Mouse (Mus musculus) lung, embryonic 16.5 days (tissue): Measurements from ENCODE around the gene Fam43a. TPM values are rescaled to one million over a fixed set of nuclear protein-coding genes. Genes with fewer than 3 reads are reported as not detected.
A peak's percentile ranks its signal among the peaks of the same experiment; 100 is the strongest.

ENCODE experiments used
- ATAC-seq: fragments of 200-750 bp; cut with Nextera tagmentation; 2 replicates; pipeline ENCODE4 v1.8.0; 2017; ENCODE audit warnings: low read depth, mild to moderate bottlenecking, moderate library complexity
- H3K27ac ChIP-seq: fragments of 300-500 bp; sonication (generic); 2 replicates; pipeline ENCODE4 v1.5.1; 2014; ENCODE audit warnings: mild to moderate bottlenecking, control low read depth, low read length
- H3K27me3 ChIP-seq: fragments of 300-500 bp; sonication (generic); 2 replicates; pipeline ENCODE4 v1.6.1; 2014; ENCODE audit warnings: low read depth, low read length, mixed read lengths; ENCODE audit not compliant: control insufficient read depth, insufficient read depth
- H3K36me3 ChIP-seq: fragments of 300-500 bp; sonication (generic); 2 replicates; pipeline ENCODE4 v1.6.1; 2014; ENCODE audit warnings: low read length; ENCODE audit not compliant: control insufficient read depth, insufficient read depth
- H3K4me1 ChIP-seq: fragments of 300-500 bp; sonication (generic); replicated peaks from 2 replicates; pipeline ENCODE4 v1.6.1; 2014; ENCODE audit warnings: low read length, mixed read lengths; ENCODE audit not compliant: control insufficient read depth, insufficient read depth
- H3K4me2 ChIP-seq: fragments of 300-500 bp; sonication (generic); 2 replicates; pipeline ENCODE4 v1.6.1; 2014; ENCODE audit warnings: low read depth, low read length, control low read depth
- H3K4me3 ChIP-seq: fragments of 300-500 bp; sonication (generic); 2 replicates; pipeline ENCODE4 v1.5.1; 2014; ENCODE audit warnings: mild to moderate bottlenecking, low read length, control low read depth
- H3K9ac ChIP-seq: fragments of 300-500 bp; sonication (generic); 2 replicates; pipeline ENCODE4 v1.6.1; 2014; ENCODE audit warnings: low read length, control low read depth
- H3K9me3 ChIP-seq: fragments of 300-500 bp; sonication (generic); 2 replicates; pipeline ENCODE4 v1.6.1; 2016; ENCODE audit warnings: low read length; ENCODE audit not compliant: control insufficient read depth
- WGBS: fragments of 180-500 bp; shearing (Covaris S2); extraction: QIAGEN DNeasy Blood & Tissue Kit; methylation state at CpG from one replicate; pipeline ENCODE4 v1.1.7; 2014; 5-methylcytosine and 5-hydroxymethylcytosine counted together
- polyA plus RNA-seq: library from polyadenylated mRNA; unstranded; fragments of >200 nt; fragmentation: Nextera tagmentation; extraction: Ambion mirVana; gene quantifications from 2 replicates; pipeline ENCODE4 v1.2.1, GENCODE M21; 2015

Fam43a gene
- polyA plus RNA-seq, 1 experiment from 2014 or later: 24.3 TPM

DNA sequence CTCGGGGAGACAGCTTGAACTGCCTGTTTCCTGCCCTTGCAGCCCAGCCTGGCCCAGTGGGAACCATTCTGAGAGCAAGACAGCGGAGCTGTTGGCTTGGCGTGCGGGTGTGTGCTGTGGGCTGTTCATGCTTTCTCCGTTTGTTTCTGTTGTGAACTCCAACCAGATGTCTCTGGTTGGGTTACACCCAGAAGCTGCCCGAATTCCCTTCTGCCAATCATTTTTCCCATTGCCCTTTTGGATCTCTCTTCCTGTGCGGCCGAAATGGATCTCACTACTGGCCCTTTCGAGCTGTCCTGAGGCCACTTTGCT, 4.0 kb downstream of the Fam43a start:
- H3K4me1 ChIP-seq: peaks cover 41% of the 10 kb centered on the region
- no peaks in the 10 kb centered on the region for H3K27me3 ChIP-seq
- ATAC-seq: no peak
- peak overlapping the region; percentile 24; the same call in 1 of the 2 replicates for H3K9ac ChIP-seq
- H3K4me2 ChIP-seq: peak overlapping the region; percentile 92
- no peaks in the 10 kb centered on the region for H3K9me3 ChIP-seq
- peak overlapping the region; percentile 8 for H3K4me3 ChIP-seq
- H3K36me3 ChIP-seq: no peaks in the 10 kb centered on the region
- WGBS: 47% methylated on average over 9 of the region's 9 CpGs
- peak overlapping the region; percentile 57 for H3K27ac ChIP-seq

DNA sequence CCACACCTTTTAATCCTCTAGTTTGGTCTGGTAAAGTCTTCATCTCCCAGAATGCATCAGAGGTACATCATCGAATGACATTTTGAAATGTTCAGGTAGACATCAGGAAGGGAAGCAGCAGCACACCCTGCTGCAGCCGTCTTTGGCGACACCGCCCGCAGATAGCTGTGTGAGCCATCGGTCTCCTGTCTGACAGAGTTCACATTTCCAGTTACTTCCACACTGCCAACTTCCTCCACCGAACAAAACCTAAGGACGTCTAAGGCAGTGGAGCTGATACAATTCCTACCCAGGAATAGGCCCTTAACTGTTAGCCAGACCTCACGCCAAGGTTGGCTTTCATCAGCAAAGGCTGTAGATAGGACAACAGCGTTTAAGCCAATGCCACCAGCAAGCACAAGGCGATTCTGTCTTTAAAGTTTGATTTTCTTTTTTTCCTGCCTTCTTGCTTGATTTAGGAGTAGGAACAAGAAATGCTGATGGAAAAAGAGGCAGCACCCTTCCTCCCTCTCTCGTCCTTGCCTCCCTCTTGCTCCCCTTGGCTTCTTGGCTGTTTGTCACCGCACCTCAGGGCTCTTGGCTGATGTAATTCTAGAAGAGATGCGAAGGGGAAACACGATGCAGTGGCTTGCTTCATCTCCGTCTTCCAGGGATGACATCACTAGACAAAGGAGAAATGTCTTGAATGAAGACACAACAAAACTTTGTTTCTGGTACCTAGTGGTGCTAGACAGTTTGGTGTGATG, 4.7 kb downstream of the Fam43a start:
- Histone ChIP-seq H3K4me2 (no peak overlapping the region), H3K4me1 (peaks cover 41% of the 10 kb centered on the region), H3K27ac (peak overlapping the region; percentile 32), H3K9ac (no peak overlapping the region), H3K4me3 (no peak overlapping the region), H3K36me3 (no peaks in the 10 kb centered on the region), H3K27me3 (no peaks in the 10 kb centered on the region), H3K9me3 (no peaks in the 10 kb centered on the region)
- 66% methylated on average over 16 of the region's 16 CpGs for WGBS
- no peak for ATAC-seq

DNA sequence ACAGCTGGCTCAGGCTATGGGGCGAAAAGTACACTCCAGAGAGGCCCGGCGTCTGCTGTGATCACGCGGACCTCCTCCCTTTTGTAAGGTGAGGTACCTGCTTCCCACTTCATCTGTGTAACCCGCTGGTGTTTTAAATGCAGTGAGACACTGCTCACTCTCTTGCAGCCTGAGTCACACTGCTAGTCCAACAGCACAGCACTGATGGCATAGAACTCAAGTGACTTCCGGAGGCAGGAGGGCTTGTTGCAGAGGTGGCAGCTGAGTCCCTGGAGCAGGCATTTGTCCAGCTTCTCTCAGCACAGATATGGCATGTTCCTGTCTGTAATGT, 5.2 kb downstream of the Fam43a start:
- Histone ChIP-seq H3K27ac (peak overlapping the region; percentile 32; the same call in 1 of the 2 replicates), H3K27me3 (no peaks in the 10 kb centered on the region), H3K9me3 (no peaks in the 10 kb centered on the region), H3K36me3 (no peaks in the 10 kb centered on the region), H3K4me1 (peaks cover 41% of the 10 kb centered on the region), H3K4me2 (no peak overlapping the region), H3K9ac (no peak overlapping the region), H3K4me3 (no peak overlapping the region)
- 40% methylated on average over 7 of the region's 7 CpGs for WGBS
- no peak for ATAC-seq

DNA sequence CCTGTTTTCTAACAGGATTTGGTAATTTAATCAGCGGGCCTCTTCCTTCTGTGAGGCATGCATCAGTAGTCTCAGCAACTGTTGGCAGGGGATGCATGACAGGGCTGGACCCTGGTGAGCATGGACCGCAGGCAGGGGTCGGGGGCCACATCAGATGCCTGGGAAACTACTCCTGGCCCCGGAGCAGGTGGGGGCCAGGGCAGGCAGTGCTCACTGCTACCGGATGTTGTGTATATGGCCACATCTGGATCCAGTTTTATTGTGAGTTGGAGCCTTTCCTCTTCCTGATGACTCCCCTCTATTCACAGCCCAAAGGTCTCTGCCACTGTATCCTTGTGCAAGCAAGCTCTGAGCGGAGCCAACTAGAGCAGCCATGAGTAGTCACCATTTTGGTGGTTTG, 6.0 kb downstream of the Fam43a start:
- Histone ChIP-seq H3K27me3 (no peaks in the 10 kb centered on the region), H3K9ac (no peak overlapping the region), H3K4me1 (peaks cover 41% of the 10 kb centered on the region), H3K4me3 (no peak overlapping the region), H3K9me3 (no peaks in the 10 kb centered on the region), H3K27ac (no peak overlapping the region), H3K36me3 (no peaks in the 10 kb centered on the region), H3K4me2 (no peak overlapping the region)
- WGBS: 52% methylated on average over 6 of the region's 6 CpGs
- ATAC-seq: no peak

DNA sequence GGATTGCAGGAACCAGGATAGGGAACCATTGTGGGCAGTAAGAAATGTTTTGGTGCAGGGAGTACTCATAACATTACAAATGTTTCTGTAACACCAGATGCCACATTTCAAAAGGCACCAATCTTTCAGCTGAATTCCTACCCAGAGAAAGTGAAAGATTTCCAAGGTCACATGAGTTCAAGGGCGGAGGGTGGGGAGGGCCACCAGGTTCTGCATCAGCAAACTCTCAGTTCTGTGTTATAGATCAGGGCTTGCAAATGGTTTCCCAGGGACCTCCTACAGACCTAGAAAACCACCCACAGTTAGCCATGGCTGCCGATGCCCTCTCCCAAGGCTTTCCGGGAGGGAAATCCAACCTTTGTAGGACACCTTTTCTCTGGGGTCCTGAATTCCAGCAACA, 8.3 kb downstream of the Fam43a start:
- H3K4me1 ChIP-seq: peaks cover 23% of the 10 kb centered on the region
- no peak overlapping the region for H3K27ac ChIP-seq
- ATAC-seq: no peak
- no peak overlapping the region for H3K4me2 ChIP-seq
- H3K9me3 ChIP-seq: no peaks in the 10 kb centered on the region
- WGBS: 75% methylated on average over 3 of the region's 3 CpGs
- no peak overlapping the region for H3K4me3 ChIP-seq
- H3K27me3 ChIP-seq: no peaks in the 10 kb centered on the region
- no peak overlapping the region for H3K9ac ChIP-seq
- no peaks in the 10 kb centered on the region for H3K36me3 ChIP-seq

DNA sequence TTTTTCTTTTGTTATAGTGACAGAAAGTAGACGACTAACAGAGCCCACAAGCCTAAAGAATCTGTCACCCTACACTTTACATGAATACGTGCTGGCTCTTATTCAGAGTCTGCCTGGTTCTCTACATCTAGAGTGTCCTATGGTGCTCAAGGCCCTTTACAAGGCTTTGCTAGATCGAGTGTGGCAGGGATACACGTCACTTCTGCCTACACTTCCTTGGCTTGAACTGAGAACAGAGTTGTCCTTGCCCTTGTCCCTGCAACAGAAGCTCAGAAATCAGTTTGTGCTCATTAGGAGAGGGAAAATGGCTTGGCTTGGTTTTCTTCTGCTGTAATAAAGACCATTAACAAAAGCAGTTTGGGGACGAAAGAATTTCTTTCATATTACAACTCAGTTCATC, 11.8 kb downstream of the Fam43a start:
- Histone ChIP-seq H3K27ac (no peak overlapping the region), H3K36me3 (no peaks in the 10 kb centered on the region), H3K4me3 (no peak overlapping the region), H3K4me1 (no peaks in the 10 kb centered on the region), H3K9me3 (no peaks in the 10 kb centered on the region), H3K4me2 (no peak overlapping the region), H3K27me3 (no peaks in the 10 kb centered on the region), H3K9ac (no peak overlapping the region)
- WGBS: 66% methylated on average over 5 of the region's 5 CpGs
- no peak for ATAC-seq

DNA sequence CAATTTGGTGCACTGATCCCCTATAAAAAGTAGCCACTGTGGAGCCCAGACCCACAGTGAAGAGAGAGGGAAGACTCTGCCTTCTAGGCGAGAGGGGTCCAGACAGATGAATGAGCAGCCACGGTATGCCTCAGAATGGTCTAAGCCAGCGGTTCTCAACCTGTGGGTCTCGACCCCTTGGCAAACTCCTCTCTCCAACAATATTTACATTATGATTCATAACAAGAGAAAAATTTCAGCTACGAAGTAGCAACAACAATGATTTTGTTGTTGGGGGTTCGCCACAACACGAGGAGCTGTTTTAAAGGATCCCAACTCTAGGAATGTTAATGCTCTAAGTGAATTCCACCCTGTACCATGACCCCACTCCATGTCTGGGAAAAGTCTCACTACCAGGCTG, 13.6 kb downstream of the Fam43a start:
- H3K4me2 ChIP-seq: no peak overlapping the region
- H3K27ac ChIP-seq: no peak overlapping the region
- 53% methylated on average over 7 of the region's 7 CpGs for WGBS
- no peaks in the 10 kb centered on the region for H3K4me1 ChIP-seq
- no peak overlapping the region for H3K4me3 ChIP-seq
- no peaks in the 10 kb centered on the region for H3K27me3 ChIP-seq
- H3K36me3 ChIP-seq: no peaks in the 10 kb centered on the region
- no peak overlapping the region for H3K9ac ChIP-seq
- no peaks in the 10 kb centered on the region for H3K9me3 ChIP-seq
- no peak for ATAC-seq

DNA sequence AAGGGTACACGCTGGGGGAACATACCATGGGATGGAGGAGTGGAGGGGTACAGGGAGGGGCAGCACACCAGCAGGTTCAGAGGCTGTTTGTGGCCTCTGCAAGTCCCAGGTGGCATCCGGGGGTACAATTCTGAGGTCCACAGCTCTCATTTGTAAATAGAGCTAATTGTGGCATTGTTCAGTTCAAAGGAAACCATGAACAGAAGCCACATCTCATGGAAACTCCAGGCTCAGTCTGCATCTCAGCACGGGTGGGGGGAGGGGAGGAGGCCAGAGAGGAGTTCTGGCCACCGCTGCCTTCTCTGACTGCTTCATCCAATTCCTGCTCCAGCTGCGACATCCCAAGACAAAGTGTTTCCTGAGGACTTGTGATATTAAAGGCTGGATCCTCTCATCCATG, 14.6 kb downstream of the Fam43a start:
- Histone ChIP-seq H3K4me3 (no peak overlapping the region), H3K36me3 (no peaks in the 10 kb centered on the region), H3K4me1 (no peaks in the 10 kb centered on the region), H3K27me3 (no peaks in the 10 kb centered on the region), H3K4me2 (no peak overlapping the region), H3K9me3 (no peaks in the 10 kb centered on the region), H3K9ac (no peak overlapping the region), H3K27ac (no peak overlapping the region)
- no peak for ATAC-seq
- 42% methylated on average over 5 of the region's 5 CpGs for WGBS

DNA sequence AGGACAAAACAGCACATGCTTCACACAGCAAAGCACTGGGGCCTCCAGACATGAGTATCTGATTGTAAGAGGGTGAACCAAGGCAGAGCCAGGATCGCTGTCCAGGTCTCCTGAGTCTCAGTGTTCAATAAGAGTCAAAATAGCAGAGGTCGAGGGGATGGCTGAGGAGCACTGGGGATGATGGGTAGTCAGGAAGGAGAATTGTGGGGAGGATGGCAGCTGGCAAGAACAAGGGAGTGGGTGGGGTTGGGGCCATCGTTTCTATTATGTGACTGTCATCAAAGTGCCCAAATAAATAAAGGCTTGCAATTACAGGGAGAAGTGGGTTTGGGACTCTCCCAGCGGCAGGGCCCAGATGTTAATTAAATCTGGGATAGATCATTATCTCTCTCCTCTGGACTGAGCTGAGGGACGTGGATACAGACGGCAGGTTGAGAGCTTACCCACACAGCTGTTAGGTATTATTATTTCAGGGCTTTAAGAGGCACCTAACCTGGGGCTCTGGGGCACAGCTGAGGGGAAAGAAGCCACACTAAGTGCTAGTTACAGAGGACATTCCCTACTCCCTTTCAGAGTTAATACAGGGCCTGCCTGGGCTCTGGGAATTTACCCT, 15.3 kb downstream of the Fam43a start:
- WGBS: 40% methylated on average over 6 of the region's 6 CpGs
- H3K4me3 ChIP-seq: no peak overlapping the region
- H3K4me2 ChIP-seq: no peak overlapping the region
- no peak overlapping the region for H3K9ac ChIP-seq
- no peaks in the 10 kb centered on the region for H3K27me3 ChIP-seq
- ATAC-seq: no peak
- H3K36me3 ChIP-seq: no peaks in the 10 kb centered on the region
- H3K27ac ChIP-seq: no peak overlapping the region
- no peaks in the 10 kb centered on the region for H3K4me1 ChIP-seq
- no peaks in the 10 kb centered on the region for H3K9me3 ChIP-seq
